Mouse (Mus musculus) ES-E14 (cell line): Measurements from ENCODE around the gene Senp1. TPM values are rescaled to one million over a fixed set of nuclear protein-coding genes. Genes with fewer than 3 reads are reported as not detected.
A peak's percentile ranks its signal among the peaks of the same experiment; 100 is the strongest.

Experiments
- DNase-seq: peaks from one replicate; pipeline ENCODE4 v3.0.0-alpha.2; 2013; ENCODE audit warnings: low read depth, low spot score
- H3K27ac ChIP-seq: 2 replicates; pipeline ENCODE4 v1.5.1; 2012; ENCODE audit warnings: low read depth, mild to moderate bottlenecking, low read length, moderate library complexity, mixed read lengths; ENCODE audit not compliant: poor library complexity, insufficient read depth, severe bottlenecking
- H3K36me3 ChIP-seq: 2 replicates; pipeline ENCODE4 v1.6.1; 2012; ENCODE audit warnings: mild to moderate bottlenecking, low read length, moderate library complexity, mixed read lengths; ENCODE audit not compliant: control insufficient read depth, poor library complexity, insufficient read depth, severe bottlenecking
- H3K4me1 ChIP-seq, 2 experiments: fragments of 150-350 bp in 1 of 2; sonication (generic) in 1 of 2; 2 replicates each; pipeline ENCODE4 v1.6.1; 2012; ENCODE audit warnings: low read length in 2 of 2, mild to moderate bottlenecking in 1 of 2, mixed read lengths in 1 of 2; ENCODE audit not compliant: control insufficient read depth in 2 of 2, insufficient read depth in 2 of 2, poor library complexity in 1 of 2
- H3K4me3 ChIP-seq, 2 experiments: fragments of 150-350 bp in 1 of 2; sonication (generic) in 1 of 2; 2 replicates each; pipeline ENCODE4 v1.5.1; 2012; ENCODE audit warnings: low read length in 2 of 2, low read depth in 1 of 2, mild to moderate bottlenecking in 1 of 2, mixed read lengths in 1 of 2; ENCODE audit not compliant: insufficient read depth in 1 of 2, poor library complexity in 1 of 2, severe bottlenecking in 1 of 2
- H3K9ac ChIP-seq: 2 replicates; pipeline ENCODE4 v1.6.1; 2012; ENCODE audit warnings: low read depth, mild to moderate bottlenecking, low read length, mixed read lengths; ENCODE audit not compliant: poor library complexity, insufficient read depth, severe bottlenecking
- H3K9me3 ChIP-seq: fragments of 150-350 bp; sonication (generic); 2 replicates; pipeline ENCODE4 v1.6.1; 2012; ENCODE audit warnings: low read depth, mild to moderate bottlenecking, low read length; ENCODE audit not compliant: control insufficient read depth, insufficient read depth
- CHD2 ChIP-seq: IDR thresholded peaks from 2 replicates; pipeline ENCODE4 v1.6.1; 2014; ENCODE audit warnings: mild to moderate bottlenecking, low read depth, low read length, inconsistent platforms
- HCFC1 ChIP-seq: IDR thresholded peaks from 2 replicates; pipeline ENCODE4 v1.6.1; 2012; ENCODE audit warnings: low read length, inconsistent platforms, borderline replicate concordance; ENCODE audit not compliant: insufficient read depth
- MAFK ChIP-seq: IDR thresholded peaks from 2 replicates; pipeline ENCODE4 v1.6.1; 2014; ENCODE audit warnings: mild to moderate bottlenecking, low read depth, low read length, inconsistent platforms; ENCODE audit not compliant: insufficient read depth
- ZC3H11A ChIP-seq: IDR thresholded peaks from 2 replicates; pipeline ENCODE4 v1.6.1; 2012; ENCODE audit warnings: low read depth, mild to moderate bottlenecking, inconsistent platforms, low read length, borderline replicate concordance
- ZNF384 ChIP-seq: IDR thresholded peaks from 2 replicates; pipeline ENCODE4 v1.6.1; 2012; ENCODE audit warnings: low read depth, low read length, inconsistent platforms
- in situ Hi-C, 2 experiments: fragments of 600-800 bp; cut with MboI; formaldehyde crosslinking; loops; one replicate each; pipeline ENCODE4 v1.15.1; 2025; ENCODE audit warnings: low sequenced_read_pairs in 2 of 2, inconsistent platforms in 1 of 2; ENCODE audit not compliant: unreplicated experiment in 2 of 2
- total RNA-seq: library from RNA; depleted of rRNA; stranded (reverse); fragments of 300-350 nt; gene quantifications from 2 replicates; pipeline ENCODE4 v1.2.3, GENCODE M21; 2012; rRNA removed

Gene Senp1
- 20.5 and 27.2 TPM in 2 replicates for total RNA-seq

DNA sequence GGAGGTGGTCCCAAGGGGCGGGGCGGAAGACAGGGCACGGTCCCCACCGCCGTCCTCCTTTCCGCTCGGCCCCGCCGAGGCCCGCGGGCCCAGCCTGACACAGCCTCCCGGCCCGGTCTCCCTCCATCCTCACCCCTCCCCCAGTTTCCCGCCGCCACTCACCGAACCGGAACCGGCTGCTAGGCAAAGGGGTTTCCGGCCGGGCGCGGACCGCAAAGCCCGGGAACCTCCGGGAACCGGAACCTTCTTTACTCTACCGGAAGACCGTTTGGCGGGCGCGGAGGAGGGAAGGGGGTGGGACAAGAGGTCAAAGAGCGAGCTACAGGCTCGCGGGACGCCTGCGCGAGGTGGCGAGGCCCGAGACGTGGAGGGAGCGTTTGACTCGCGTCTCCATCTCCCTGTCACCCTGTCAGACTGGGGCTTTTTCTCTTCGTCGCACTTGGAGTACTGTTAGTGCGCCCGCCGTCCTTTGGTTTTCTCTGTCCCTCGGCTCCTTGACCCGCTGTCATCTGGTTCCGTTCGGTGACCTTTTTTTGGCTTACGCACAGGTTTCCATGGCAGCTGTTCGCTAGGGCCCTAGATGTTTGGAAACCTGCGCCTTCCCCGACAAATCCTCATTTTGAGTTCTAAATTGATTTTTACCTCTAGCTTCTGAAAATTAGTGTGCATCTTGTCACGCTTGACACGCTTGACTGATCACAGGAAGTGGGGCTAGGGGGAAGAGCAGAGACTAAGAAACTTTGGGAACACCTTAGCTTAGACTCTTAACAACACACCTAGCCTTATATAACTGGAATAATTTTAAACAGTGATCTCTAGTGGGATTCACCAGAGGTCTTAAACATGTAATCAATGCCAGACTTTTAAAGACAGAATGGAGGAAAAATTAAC is at the start of gene Senp1:
TSS of gene Senp1 (minus strand) at position 624 of the 891 bp plus-strand sequence.
- Histone ChIP-seq H3K9me3 (no peaks in the 10 kb centered on the region), H3K27ac (peak within 1 kb of the TSS; percentile 87), H3K4me3 (peak within 1 kb of the TSS; percentile 92 to 95), H3K36me3 (peaks cover 4% of the 10 kb centered on the region; the same call in 1 of the 2 replicates), H3K9ac (peak within 1 kb of the TSS; percentile 95), H3K4me1 (peaks cover 0 to 3% of the 10 kb centered on the region in 2 experiments; a peak in 1 of 4 replicates)
- in situ Hi-C loops: no loop called here
- peak; percentile 77 for DNase-seq
- TF ChIP-seq HCFC1 (peak; percentile 84), CHD2 (peak; percentile 44; the same call in 1 of the 2 replicates), ZC3H11A (no peak), ZNF384 (no peak)

DNA sequence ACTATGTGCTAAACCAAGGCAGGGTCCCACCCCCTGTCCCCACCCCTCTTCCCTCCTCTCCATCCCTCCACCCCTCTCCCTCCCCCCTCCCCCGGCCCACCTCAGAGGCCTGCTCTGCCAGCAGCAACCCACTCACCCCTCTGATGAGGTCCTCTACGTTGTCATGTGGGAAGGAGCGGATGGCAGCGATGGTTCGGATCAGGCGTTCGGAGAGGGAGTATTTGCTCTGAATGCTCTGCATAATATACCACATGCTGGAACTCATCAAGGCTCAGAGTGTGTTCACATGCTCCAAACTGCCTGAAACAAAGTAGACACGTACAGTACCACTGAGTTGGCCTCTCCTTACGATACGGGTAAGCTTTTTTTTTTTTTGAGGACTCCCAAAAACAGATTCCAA is 49.0 kb upstream of the Senp1 start:
- no peak for TF ChIP-seq HCFC1
- no peak for TF ChIP-seq ZNF384
- no peak for TF ChIP-seq ZC3H11A
- no peak for TF ChIP-seq CHD2
- TF ChIP-seq MAFK: no peak
- H3K36me3 ChIP-seq: peaks cover 4% of the 10 kb centered on the region; the same call in 1 of the 2 replicates
- H3K9me3 ChIP-seq: no peaks in the 10 kb centered on the region
- no peak for DNase-seq
- peaks cover 0 to 6% of the 10 kb centered on the region in 2 experiments; a peak in 1 of 4 replicates for H3K4me1 ChIP-seq
- no peak overlapping the region for H3K9ac ChIP-seq
- in situ Hi-C loops: no loop called here
- no peak overlapping the region for H3K27ac ChIP-seq
- H3K4me3 ChIP-seq: no peak overlapping the region

DNA sequence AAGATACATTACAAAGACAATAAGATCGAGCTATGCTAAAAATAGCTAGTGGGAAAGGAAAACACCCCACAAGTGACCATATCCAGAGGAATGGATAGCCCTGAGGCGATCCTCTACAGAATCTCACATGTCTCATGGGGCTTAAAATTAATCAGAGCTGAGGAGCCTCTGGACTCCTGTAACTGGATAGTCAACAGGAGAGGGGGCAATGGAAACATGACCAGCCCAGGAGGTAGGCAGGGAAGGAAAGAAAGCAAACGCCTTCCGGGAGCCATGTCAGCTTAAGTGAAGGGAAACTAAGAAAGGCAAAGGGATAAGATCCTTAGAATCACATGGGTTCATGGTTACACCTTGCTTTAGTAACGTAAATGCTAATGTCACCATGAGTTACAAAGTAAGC is 47.3 kb upstream of the Senp1 start:
- Histone ChIP-seq H3K36me3 (peaks cover 8% of the 10 kb centered on the region; the same call in 1 of the 2 replicates), H3K9ac (no peak overlapping the region), H3K4me1 (peaks cover 0 to 6% of the 10 kb centered on the region in 2 experiments; a peak in 1 of 4 replicates), H3K27ac (no peak overlapping the region), H3K4me3 (no peak overlapping the region), H3K9me3 (no peaks in the 10 kb centered on the region)
- in situ Hi-C loops: no loop called here
- no peak for DNase-seq
- TF ChIP-seq CHD2 (no peak), ZC3H11A (no peak), MAFK (no peak), ZNF384 (no peak), HCFC1 (no peak)

DNA sequence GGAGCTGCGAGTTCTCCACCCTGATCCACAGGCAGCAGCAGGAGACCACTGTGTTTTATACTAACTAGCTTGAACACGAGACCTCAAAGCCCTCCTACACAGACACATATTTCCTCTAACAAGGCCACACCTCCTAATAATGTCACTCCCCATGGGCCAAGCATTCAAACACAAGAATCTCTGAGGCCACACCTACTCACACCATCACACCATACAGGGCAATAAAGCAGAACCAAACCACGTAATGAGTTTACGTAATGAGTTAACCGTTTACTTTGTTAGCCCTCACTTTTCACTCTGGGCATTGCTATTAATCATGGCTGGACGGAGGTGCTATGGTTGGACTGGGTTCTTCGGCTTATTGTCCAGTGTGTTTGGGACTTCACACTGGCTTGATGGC is 46.2 kb upstream of the Senp1 start:
- Histone ChIP-seq H3K36me3 (peaks cover 15% of the 10 kb centered on the region; the same call in 1 of the 2 replicates), H3K9me3 (no peaks in the 10 kb centered on the region), H3K4me3 (no peak overlapping the region), H3K4me1 (peaks cover 0 to 6% of the 10 kb centered on the region in 2 experiments; a peak in 1 of 4 replicates), H3K27ac (no peak overlapping the region), H3K9ac (no peak overlapping the region)
- no peak for TF ChIP-seq CHD2
- TF ChIP-seq HCFC1: no peak
- no peak for TF ChIP-seq MAFK
- TF ChIP-seq ZC3H11A: no peak
- TF ChIP-seq ZNF384: no peak
- no peak for DNase-seq
- in situ Hi-C loops: no loop called here
